Mouse (Mus musculus): ENCODE measurements around the gene Akirin2.

Akirin2 gene

DNA sequence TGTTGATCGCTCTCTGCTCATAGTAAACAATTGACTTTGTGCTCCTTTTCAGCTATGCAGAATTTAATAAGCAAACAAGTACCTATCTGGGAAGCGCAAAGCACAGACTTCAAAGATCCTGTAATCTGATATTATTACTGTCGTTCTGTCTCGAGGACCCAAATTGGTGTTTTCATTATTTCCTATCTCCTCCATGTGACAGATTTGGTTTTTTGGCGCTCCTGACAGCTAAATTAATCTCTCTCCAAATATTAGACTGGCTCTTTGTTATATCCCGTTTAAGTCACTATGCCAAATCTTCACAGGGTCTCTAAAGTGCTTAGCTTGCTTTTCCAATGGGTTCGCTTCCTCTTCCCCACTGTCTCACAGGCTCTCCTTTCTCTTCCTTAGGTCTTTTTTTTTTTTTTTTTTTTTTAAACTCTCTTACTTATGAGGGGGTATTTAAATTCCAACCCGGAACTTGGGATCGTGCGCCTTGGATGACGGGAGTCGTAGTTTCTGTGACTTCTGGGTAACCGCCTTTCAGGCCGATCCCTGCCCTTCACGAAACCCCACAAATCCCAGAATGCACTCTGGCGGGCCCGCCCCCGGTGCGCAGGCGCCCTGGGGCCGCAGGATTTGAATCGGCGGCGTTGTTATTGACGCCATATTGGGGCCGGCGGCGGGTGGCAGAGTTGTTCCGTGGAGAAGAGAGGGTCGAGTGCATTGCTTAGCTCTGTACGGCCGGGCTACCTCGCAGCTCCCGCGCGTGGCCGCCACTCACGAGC, 573 bp upstream of the Akirin2 start:
- peaks cover 32% of the 10 kb centered on the region for H3K4me1 ChIP-seq (replicated peaks; ENCODE audit: low read depth, low read length)

GRCm38 (mm10) chr4:34551098-34551809, 517 bp downstream of the Akirin2 start:
- Histone ChIP-seq H3K4me1 (replicated peaks; ENCODE audit: low read depth, low read length) (peaks cover 42% of the 10 kb centered on the region), H3K36me3 (ENCODE audit: insufficient read depth, low read length) (peaks cover 17% of the 10 kb centered on the region), H3K27me3 (ENCODE audit: insufficient read depth, low read length) (no peaks in the 10 kb centered on the region), H3K4me3 (replicated peaks; ENCODE audit: low read length) (peak overlapping the region; percentile 91), H3K9me3 (ENCODE audit: low read length) (peaks cover 11% of the 10 kb centered on the region; the same call in 1 of the 2 replicates)
- TF ChIP-seq CTCF (conservative IDR thresholded peaks at IDR 0.05; ENCODE audit: low read length): no peak
- TF ChIP-seq NANOG (IDR thresholded peaks at IDR 0.05; ENCODE audit: borderline replicate concordance, low read length): no peak
- TF ChIP-seq POU5F1 (IDR thresholded peaks at IDR 0.05; ENCODE audit: borderline replicate concordance, low read length): no peak

More for the DNA sequence above, 573 bp upstream of the Akirin2 start:
- H3K4me3 ChIP-seq (replicated peaks; ENCODE audit: low read length): peak overlapping the region; percentile 91
- H3K27me3 ChIP-seq (ENCODE audit: insufficient read depth, low read length): no peaks in the 10 kb centered on the region
- H3K9me3 ChIP-seq (ENCODE audit: low read length): peaks cover 21% of the 10 kb centered on the region; the same call in 1 of the 2 replicates
- TF ChIP-seq NANOG (IDR thresholded peaks at IDR 0.05; ENCODE audit: borderline replicate concordance, low read length) (no peak), CTCF (conservative IDR thresholded peaks at IDR 0.05; ENCODE audit: low read length) (no peak), POU5F1 (IDR thresholded peaks at IDR 0.05; ENCODE audit: borderline replicate concordance, low read length) (no peak)
- H3K36me3 ChIP-seq (ENCODE audit: insufficient read depth, low read length): peaks cover 9% of the 10 kb centered on the region

DNA sequence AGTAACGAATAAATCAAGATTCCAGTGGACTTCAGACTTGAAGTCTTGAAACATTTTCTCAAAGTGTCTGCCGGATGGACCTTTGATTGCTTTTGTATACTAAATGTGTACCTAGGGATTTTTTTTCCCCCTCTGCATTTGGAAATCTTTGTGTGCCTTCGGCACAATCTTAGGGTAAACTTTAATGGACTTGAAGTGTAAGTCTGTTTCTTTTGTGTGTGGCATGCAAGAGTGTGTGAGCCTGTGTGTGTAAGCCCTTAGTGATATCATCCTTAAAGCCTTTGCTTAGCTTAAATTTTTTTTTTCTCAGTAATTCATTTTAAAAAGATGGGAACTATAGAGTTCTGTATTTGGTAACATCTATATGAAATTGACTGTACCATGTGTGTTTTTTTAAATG, 1.2 kb downstream of the Akirin2 start:
- Histone ChIP-seq H3K4me3 (replicated peaks; ENCODE audit: low read length) (peak overlapping the region; percentile 91), H3K9me3 (ENCODE audit: low read length) (peaks cover 6% of the 10 kb centered on the region; the same call in 1 of the 2 replicates), H3K4me1 (replicated peaks; ENCODE audit: low read depth, low read length) (peaks cover 50% of the 10 kb centered on the region), H3K36me3 (ENCODE audit: insufficient read depth, low read length) (peaks cover 17% of the 10 kb centered on the region), H3K27me3 (ENCODE audit: insufficient read depth, low read length) (no peaks in the 10 kb centered on the region)
- TF ChIP-seq POU5F1 (IDR thresholded peaks at IDR 0.05; ENCODE audit: borderline replicate concordance, low read length): no peak
- no peak for TF ChIP-seq CTCF (conservative IDR thresholded peaks at IDR 0.05; ENCODE audit: low read length)
- TF ChIP-seq NANOG (IDR thresholded peaks at IDR 0.05; ENCODE audit: borderline replicate concordance, low read length): no peak

GRCm38 (mm10) chr4:34554596-34554995, 3.9 kb downstream of the Akirin2 start:
- no peak for TF ChIP-seq POU5F1 (IDR thresholded peaks at IDR 0.05; ENCODE audit: borderline replicate concordance, low read length)
- no peak for TF ChIP-seq CTCF (conservative IDR thresholded peaks at IDR 0.05; ENCODE audit: low read length)
- no peak for TF ChIP-seq NANOG (IDR thresholded peaks at IDR 0.05; ENCODE audit: borderline replicate concordance, low read length)
- Histone ChIP-seq H3K27me3 (ENCODE audit: insufficient read depth, low read length) (no peaks in the 10 kb centered on the region), H3K9me3 (ENCODE audit: low read length) (no peaks in the 10 kb centered on the region), H3K4me1 (replicated peaks; ENCODE audit: low read depth, low read length) (peaks cover 75% of the 10 kb centered on the region), H3K36me3 (ENCODE audit: insufficient read depth, low read length) (peaks cover 22% of the 10 kb centered on the region), H3K4me3 (replicated peaks; ENCODE audit: low read length) (peak overlapping the region; percentile 41)

GRCm38 (mm10) chr4:34555604-34556003, 4.9 kb downstream of the Akirin2 start:
- Histone ChIP-seq H3K9me3 (ENCODE audit: low read length) (no peaks in the 10 kb centered on the region), H3K4me3 (replicated peaks; ENCODE audit: low read length) (peak overlapping the region; percentile 41; the same call in 1 of the 2 replicates), H3K27me3 (ENCODE audit: insufficient read depth, low read length) (no peaks in the 10 kb centered on the region), H3K36me3 (ENCODE audit: insufficient read depth, low read length) (peaks cover 29% of the 10 kb centered on the region), H3K4me1 (replicated peaks; ENCODE audit: low read depth, low read length) (peaks cover 80% of the 10 kb centered on the region)
- TF ChIP-seq CTCF (conservative IDR thresholded peaks at IDR 0.05; ENCODE audit: low read length): no peak
- no peak for TF ChIP-seq NANOG (IDR thresholded peaks at IDR 0.05; ENCODE audit: borderline replicate concordance, low read length)
- TF ChIP-seq POU5F1 (IDR thresholded peaks at IDR 0.05; ENCODE audit: borderline replicate concordance, low read length): no peak

DNA sequence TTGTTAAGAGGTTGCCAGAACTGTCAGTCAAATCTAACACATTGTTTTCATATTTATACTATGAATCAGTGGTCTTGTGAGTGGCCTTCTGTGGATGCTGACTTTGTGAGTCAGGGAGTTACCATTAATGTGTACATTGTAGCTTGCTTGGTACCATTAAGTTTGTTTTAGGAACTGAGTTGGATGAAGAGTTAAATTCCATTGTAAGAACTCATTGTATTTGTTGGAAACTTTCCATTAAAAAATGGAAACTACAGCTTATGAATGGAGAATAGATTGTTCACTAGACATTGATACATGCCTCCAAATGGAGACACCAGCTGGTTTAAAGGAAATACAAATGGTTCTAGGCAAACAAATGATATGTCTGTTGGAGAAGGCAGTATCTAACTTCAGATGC, 5.4 kb downstream of the Akirin2 start:
- H3K4me1 ChIP-seq (replicated peaks; ENCODE audit: low read depth, low read length): peaks cover 83% of the 10 kb centered on the region
- H3K4me3 ChIP-seq (replicated peaks; ENCODE audit: low read length): no peak overlapping the region; the same call in 1 of the 2 replicates
- H3K27me3 ChIP-seq (ENCODE audit: insufficient read depth, low read length): no peaks in the 10 kb centered on the region
- TF ChIP-seq POU5F1 (IDR thresholded peaks at IDR 0.05; ENCODE audit: borderline replicate concordance, low read length): no peak
- TF ChIP-seq CTCF (conservative IDR thresholded peaks at IDR 0.05; ENCODE audit: low read length): no peak
- no peak for TF ChIP-seq NANOG (IDR thresholded peaks at IDR 0.05; ENCODE audit: borderline replicate concordance, low read length)
- H3K9me3 ChIP-seq (ENCODE audit: low read length): no peaks in the 10 kb centered on the region
- peaks cover 29% of the 10 kb centered on the region for H3K36me3 ChIP-seq (ENCODE audit: insufficient read depth, low read length)

DNA sequence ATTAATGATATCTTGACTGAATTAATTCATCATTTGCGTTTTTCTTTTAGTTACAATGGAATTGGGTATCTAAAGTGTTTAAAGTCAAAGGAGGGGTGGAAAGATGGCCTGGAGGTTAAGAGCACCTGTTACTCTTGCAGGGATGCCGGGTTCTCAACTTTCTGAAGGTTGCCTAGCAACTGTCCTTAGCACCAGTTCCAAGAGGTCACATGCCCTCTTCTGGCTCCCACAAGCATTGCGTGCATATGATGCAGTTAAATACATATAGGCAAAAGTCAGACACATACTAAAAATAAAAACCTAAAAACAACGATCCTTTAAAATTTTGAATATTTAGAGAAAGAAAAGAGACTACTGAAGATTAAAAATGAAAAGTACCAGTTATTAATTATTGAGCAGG, 10.2 kb downstream of the Akirin2 start:
- Histone ChIP-seq H3K27me3 (ENCODE audit: insufficient read depth, low read length) (no peaks in the 10 kb centered on the region), H3K4me3 (replicated peaks; ENCODE audit: low read length) (no peak overlapping the region), H3K9me3 (ENCODE audit: low read length) (no peaks in the 10 kb centered on the region), H3K4me1 (replicated peaks; ENCODE audit: low read depth, low read length) (peaks cover 53% of the 10 kb centered on the region), H3K36me3 (ENCODE audit: insufficient read depth, low read length) (peaks cover 52% of the 10 kb centered on the region)
- TF ChIP-seq CTCF (conservative IDR thresholded peaks at IDR 0.05; ENCODE audit: low read length): peak; percentile 41
- no peak for TF ChIP-seq NANOG (IDR thresholded peaks at IDR 0.05; ENCODE audit: borderline replicate concordance, low read length)

DNA sequence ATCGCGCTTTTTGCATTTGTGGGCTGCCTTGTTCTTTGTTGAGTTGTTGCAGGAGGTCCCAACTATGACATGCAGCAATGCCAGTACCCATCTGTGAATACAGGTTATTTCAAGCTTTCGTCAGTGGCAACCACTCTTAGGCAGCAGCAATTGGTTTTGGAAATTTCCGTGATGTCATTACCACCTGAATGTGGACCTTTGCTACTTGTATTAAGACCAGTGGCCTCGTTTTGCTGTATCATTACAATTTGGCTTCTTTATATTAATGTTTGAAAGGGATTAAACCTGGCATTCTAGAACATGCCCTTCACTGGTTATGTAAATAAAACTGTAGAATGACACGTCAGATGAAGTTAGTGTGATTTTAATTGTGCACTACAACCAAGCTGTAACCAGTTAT, 15.5 kb downstream of the Akirin2 start:
- Histone ChIP-seq H3K9me3 (ENCODE audit: low read length) (no peaks in the 10 kb centered on the region), H3K36me3 (ENCODE audit: insufficient read depth, low read length) (peaks cover 92% of the 10 kb centered on the region), H3K4me3 (replicated peaks; ENCODE audit: low read length) (no peak overlapping the region), H3K27me3 (ENCODE audit: insufficient read depth, low read length) (no peaks in the 10 kb centered on the region), H3K4me1 (replicated peaks; ENCODE audit: low read depth, low read length) (peaks cover 4% of the 10 kb centered on the region)
- TF ChIP-seq POU5F1 (IDR thresholded peaks at IDR 0.05; ENCODE audit: borderline replicate concordance, low read length): no peak
- TF ChIP-seq CTCF (conservative IDR thresholded peaks at IDR 0.05; ENCODE audit: low read length): no peak
- TF ChIP-seq NANOG (IDR thresholded peaks at IDR 0.05; ENCODE audit: borderline replicate concordance, low read length): no peak
